Mouse (Mus musculus) embryonic fibroblast, embryonic 13.5 days (primary cell): ENCODE measurements around the gene Crabp2. TPM values are rescaled to one million over a fixed set of nuclear protein-coding genes. Genes with fewer than 3 reads are reported as not detected.
A peak's percentile ranks its signal among the peaks of the same experiment; 100 is the strongest.

Experiments used
- H3K27ac ChIP-seq: 2 replicates; pipeline ENCODE4 v1.5.1; 2012; ENCODE audit warnings: low read length, control low read depth, inconsistent platforms; ENCODE audit not compliant: insufficient read depth
- H3K4me1 ChIP-seq: 2 replicates; pipeline ENCODE4 v1.6.1; 2011; ENCODE audit warnings: low read length; ENCODE audit not compliant: control insufficient read depth, insufficient read depth
- H3K4me3 ChIP-seq: 2 replicates; pipeline ENCODE4 v1.5.1; 2011; ENCODE audit warnings: mild to moderate bottlenecking, control low read depth, low read length; ENCODE audit not compliant: insufficient read depth
- CTCF ChIP-seq: IDR thresholded peaks from 2 replicates; pipeline ENCODE4 v1.5.1; 2011; ENCODE audit warnings: mild to moderate bottlenecking, control low read depth, low read length, moderate library complexity, borderline replicate concordance; ENCODE audit not compliant: insufficient read depth
- POLR2A ChIP-seq: IDR thresholded peaks from 2 replicates; pipeline ENCODE4 v1.6.1; 2011; ENCODE audit warnings: low read depth, mild to moderate bottlenecking, control low read depth, low read length, moderate library complexity
- polyA plus RNA-seq: library from polyadenylated mRNA; stranded (reverse); fragments of >200 nt; gene quantifications from 2 replicates; pipeline ENCODE4 v1.2.4, GENCODE M21; 2011; ENCODE audit warnings: low read depth; ENCODE audit not compliant: missing spikeins, insufficient read length

Crabp2 gene
- polyA plus RNA-seq, 1 experiment: 99.8 TPM

- Histone ChIP-seq H3K27ac (no peak overlapping the region), H3K4me1 (peaks cover 2% of the 10 kb centered on the region; the same call in 1 of the 2 replicates), H3K4me3 (no peak overlapping the region)
- TF ChIP-seq POLR2A (no peak), CTCF (no peak)
Measured at GRCm38 (mm10) chr3:87924996-87925395, 23.5 kb upstream of the Crabp2 start.

GRCm38 (mm10) chr3:87927452-87927851 is 21.0 kb upstream of the Crabp2 start:
- Histone ChIP-seq H3K27ac (no peak overlapping the region), H3K4me3 (no peak overlapping the region), H3K4me1 (peaks cover 5% of the 10 kb centered on the region; the same call in 1 of the 2 replicates)
- TF ChIP-seq POLR2A (no peak), CTCF (no peak)

- TF ChIP-seq CTCF (no peak), POLR2A (no peak)
- Histone ChIP-seq H3K4me1 (peaks cover 5% of the 10 kb centered on the region), H3K4me3 (peak overlapping the region; percentile 75), H3K27ac (peak overlapping the region; percentile 45; the same call in 1 of the 2 replicates)
Measured at GRCm38 (mm10) chr3:87929341-87930077, 19.0 kb upstream of the Crabp2 start.

- TF ChIP-seq POLR2A: peak; percentile 85
- peak; percentile 89 for TF ChIP-seq CTCF
- Histone ChIP-seq H3K4me3 (peak within 1 kb of the TSS; percentile 75), H3K4me1 (peaks cover 5% of the 10 kb centered on the region), H3K27ac (peak within 1 kb of the TSS; percentile 45)
Measured at GRCm38 (mm10) chr3:87930078-87930795, 18.2 kb upstream of the Crabp2 start, which contains the start of the genes Isg20l2 and Rrnad1. Isg20l2 (plus strand) TSS chr3:87930314. Rrnad1 (minus strand) TSS chr3:87930717.

- Histone ChIP-seq H3K4me3 (no peak overlapping the region), H3K4me1 (peaks cover 3% of the 10 kb centered on the region), H3K27ac (no peak overlapping the region)
- TF ChIP-seq CTCF: no peak
- TF ChIP-seq POLR2A: no peak
Measured at GRCm38 (mm10) chr3:87934026-87934425, 14.4 kb upstream of the Crabp2 start.

- Histone ChIP-seq H3K4me1 (peaks cover 3% of the 10 kb centered on the region), H3K4me3 (no peak overlapping the region), H3K27ac (no peak overlapping the region)
- TF ChIP-seq POLR2A (no peak), CTCF (no peak)
Measured at GRCm38 (mm10) chr3:87934501-87934900, 14.0 kb upstream of the Crabp2 start.

DNA sequence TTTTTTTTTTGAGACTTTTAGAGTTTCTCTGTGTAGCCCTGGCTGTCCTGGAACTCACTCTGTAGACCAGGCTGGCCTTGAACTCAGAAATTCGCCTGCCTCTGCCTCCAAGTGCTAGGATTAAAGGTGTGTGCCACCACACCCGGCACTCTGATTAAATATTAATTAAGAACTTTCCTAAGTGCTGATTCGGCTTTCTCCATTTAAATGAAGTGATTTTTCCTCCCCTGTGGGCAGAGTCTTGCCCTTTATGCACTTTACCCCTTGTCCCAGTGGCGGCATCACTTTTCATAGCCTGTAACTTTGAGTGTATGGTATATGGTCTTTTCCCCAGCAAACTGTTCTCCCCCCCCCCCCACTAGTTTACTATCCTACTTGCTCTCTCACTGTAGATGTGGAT is 13.3 kb upstream of the Crabp2 start:
- Histone ChIP-seq H3K4me3 (no peak overlapping the region), H3K4me1 (peaks cover 3% of the 10 kb centered on the region), H3K27ac (no peak overlapping the region)
- no peak for TF ChIP-seq POLR2A
- no peak for TF ChIP-seq CTCF

DNA sequence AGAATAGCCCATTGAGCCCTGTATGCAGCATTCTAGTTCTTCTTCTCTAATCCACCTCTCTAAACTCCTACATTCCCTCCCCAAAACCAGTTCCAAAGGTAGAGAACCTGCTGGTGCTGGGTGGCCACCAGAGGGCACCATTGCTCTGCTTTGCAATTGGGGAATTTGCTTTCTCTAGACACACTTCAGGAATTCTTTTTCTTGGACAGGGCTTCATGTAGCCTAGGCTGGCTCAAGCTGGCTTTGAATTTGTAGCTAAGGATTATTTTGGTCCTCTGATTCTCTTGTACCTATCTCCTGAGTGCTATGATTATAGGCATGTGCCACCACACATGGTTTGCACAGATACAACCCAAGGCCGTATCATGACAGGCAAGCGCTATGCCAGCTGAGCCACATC is 12.7 kb upstream of the Crabp2 start:
- H3K4me3 ChIP-seq: no peak overlapping the region

GRCm38 (mm10) chr3:87940611-87941010 is 7.9 kb upstream of the Crabp2 start:
- TF ChIP-seq POLR2A (no peak), CTCF (no peak)

More for the DNA sequence above, 12.7 kb upstream of the Crabp2 start:
- peak; percentile 65; the same call in 1 of the 2 replicates for TF ChIP-seq CTCF
- TF ChIP-seq POLR2A: no peak
- Histone ChIP-seq H3K27ac (no peak overlapping the region), H3K4me1 (peaks cover 3% of the 10 kb centered on the region)

DNA sequence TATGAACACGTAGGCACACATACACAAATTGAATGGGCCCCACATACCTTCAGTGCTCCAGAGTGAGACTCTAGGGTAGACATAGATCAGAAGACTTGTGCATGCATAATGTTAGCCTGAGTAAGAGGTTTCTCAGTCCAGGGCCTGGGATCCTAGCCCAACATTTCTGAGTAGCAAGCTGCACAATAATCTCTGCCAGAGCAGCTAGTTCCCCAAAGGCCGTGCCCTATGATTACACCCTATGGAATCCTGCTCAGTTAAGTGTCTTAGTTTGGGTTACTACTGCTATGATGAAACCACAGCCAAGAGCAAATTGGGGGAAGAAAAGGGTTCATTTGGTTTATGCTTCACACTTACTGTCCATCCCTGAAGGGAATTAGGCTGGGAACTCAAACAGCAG is 6.0 kb upstream of the Crabp2 start:
- Histone ChIP-seq H3K27ac (peak overlapping the region; percentile 73), H3K4me1 (peaks cover 42% of the 10 kb centered on the region), H3K4me3 (no peak overlapping the region)
- TF ChIP-seq POLR2A (no peak), CTCF (no peak)

More at GRCm38 (mm10) chr3:87940611-87941010, 7.9 kb upstream of the Crabp2 start:
- peak overlapping the region; percentile 73 for H3K27ac ChIP-seq
- H3K4me1 ChIP-seq: peaks cover 24% of the 10 kb centered on the region
- H3K4me3 ChIP-seq: no peak overlapping the region
